Mouse (Mus musculus): ENCODE measurements around the gene Hist1h2ag. TPM values are rescaled to one million over a fixed set of nuclear protein-coding genes. Genes with fewer than 3 reads are reported as not detected.

The Hist1h2ag gene
- 32.8 and 39.2 TPM in 2 replicates for polyA plus RNA-seq (2012; rRNA removed)

DNA sequence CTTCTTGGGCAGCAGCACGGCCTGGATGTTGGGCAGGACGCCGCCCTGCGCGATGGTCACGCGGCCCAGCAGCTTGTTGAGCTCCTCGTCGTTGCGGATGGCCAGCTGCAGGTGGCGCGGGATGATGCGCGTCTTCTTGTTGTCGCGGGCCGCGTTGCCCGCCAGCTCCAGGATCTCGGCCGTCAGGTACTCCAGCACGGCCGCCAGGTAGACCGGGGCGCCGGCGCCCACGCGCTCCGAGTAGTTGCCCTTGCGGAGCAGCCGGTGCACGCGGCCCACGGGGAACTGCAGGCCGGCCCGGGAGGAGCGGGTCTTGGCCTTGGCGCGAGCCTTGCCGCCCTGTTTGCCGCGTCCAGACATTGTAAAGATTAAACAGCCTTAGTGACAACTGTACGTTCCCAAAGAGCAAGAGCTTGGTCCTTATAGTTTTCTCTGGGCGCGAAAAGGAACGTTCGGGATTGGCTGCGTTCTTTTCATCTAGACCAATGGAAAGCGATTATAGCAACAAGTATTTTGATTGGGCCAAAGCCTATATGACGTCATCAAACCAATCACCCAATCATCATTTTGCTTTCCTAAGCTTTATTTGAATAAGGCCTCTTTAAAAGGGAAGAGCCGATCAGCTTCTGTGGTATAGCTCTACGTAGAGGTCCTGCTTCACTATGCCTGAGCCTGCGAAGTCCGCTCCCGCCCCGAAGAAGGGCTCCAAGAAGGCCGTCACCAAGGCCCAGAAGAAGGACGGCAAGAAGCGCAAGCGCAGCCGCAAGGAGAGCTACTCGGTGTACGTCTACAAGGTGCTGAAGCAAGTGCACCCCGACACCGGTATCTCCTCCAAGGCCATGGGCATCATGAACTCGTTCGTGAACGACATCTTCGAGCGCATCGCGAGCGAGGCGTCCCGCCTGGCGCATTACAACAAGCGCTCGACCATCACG lies at the start of gene Hist1h2ag, which contains the start of gene Hist1h2bj:
Hist1h2ag (minus strand) TSS at position 377 of the 935 bp plus-strand sequence.
Hist1h2bj (plus strand) TSS at position 647 of the 935 bp plus-strand sequence.

DNA sequence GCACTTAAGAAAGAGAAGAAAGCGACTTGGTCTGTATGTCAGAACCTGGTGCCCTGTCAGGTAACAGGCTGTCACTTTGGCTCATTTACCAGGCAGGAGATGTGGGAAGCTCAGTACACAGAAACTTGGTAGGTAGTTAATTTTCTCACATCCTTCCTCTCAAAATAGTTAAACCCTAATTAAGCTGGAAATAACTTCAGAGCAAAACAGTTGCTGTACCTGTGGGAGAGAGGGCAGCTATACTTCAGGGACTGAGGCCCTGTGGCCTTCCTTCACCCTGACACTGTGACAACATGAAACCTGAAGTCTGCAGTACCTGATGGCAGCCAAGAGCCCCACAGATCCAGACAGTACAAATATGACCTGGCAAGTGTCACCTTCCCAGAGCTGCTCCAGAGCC lies 41.4 kb upstream of the Hist1h2ag start, which contains the start of gene Vmn1r188:
Vmn1r188 (plus strand) TSS at position 301 of the 400 bp plus-strand sequence.

DNA sequence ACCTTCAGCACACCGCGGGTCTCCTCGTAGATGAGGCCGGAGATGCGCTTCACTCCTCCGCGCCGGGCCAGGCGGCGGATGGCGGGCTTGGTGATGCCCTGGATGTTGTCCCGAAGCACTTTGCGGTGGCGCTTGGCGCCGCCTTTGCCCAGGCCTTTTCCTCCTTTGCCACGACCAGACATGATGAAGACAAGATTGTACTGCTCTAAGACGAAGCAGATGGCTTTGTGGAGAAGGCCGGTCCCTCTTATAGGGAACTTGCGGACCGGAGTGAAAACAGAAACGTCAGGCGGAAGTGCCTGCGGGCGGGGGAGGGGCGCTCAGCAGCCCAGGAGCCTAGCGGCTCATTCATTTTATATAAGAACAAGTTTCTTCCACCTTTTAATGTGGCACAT lies 1.6 kb downstream of the Hist1h2ag start, which contains the start of gene Hist1h4i:
Hist1h4i (minus strand) TSS at position 221 of the 395 bp plus-strand sequence.

DNA sequence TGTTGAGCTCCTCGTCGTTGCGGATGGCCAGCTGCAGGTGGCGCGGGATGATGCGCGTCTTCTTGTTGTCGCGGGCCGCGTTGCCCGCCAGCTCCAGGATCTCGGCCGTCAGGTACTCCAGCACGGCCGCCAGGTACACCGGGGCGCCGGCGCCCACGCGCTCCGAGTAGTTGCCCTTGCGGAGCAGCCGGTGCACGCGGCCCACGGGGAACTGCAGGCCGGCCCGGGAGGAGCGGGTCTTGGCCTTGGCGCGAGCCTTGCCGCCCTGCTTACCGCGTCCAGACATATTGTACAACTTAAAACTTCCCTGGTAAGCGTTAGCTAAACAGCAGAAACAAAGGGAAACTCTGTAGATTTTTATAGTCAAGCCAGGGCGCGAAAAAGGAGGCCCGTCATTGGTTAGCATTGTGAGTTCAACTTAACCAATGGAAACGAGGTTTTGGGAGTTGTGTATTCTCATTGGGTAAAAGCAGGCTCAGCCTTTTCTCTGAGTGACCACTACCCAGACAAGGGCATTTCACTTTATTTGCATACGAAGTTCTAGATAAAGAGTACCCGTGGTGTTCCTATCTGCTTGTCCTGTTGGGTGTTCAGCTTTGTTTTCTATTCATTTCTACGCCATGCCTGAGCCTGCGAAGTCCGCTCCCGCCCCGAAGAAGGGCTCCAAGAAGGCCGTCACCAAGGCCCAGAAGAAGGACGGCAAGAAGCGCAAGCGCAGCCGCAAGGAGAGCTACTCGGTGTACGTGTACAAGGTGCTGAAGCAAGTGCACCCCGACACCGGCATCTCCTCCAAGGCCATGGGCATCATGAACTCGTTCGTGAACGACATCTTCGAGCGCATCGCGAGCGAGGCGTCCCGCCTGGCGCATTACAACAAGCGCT lies 7.2 kb downstream of the Hist1h2ag start, which contains the start of the genes Hist1h2ah and Hist1h2bk:
Hist1h2ah (minus strand) TSS at position 302 of the 882 bp plus-strand sequence.
Hist1h2bk (plus strand) TSS at position 604 of the 882 bp plus-strand sequence.

DNA sequence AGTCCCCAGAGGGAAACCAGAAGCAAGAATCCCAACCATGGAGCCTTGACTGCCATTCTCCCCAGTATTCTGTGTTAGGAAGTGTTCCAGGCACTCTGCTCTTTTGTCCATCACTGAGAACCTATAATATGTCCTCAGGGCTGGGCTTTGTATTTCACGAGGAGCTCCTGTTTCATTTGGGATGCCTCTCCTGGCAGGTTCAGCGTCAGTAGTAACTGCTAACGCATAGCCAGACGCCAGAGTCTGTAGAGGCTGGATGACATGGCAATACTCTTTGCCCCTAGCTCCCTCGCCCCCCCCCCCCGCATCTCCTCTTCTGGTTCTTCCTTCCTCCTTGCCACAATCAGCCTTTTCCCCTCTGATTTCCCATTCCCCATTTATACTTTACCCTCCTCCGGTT lies 33.1 kb downstream of the Hist1h2ag start, which contains the start of gene Prss16:
Prss16 (minus strand) TSS at position 101 of the 400 bp plus-strand sequence.

Other genes starting within 250 kb of the Hist1h2ag start
- gene Hist1h2bq, start 232.7 kb downstream of the Hist1h2ag start, polyA plus RNA-seq (2012; rRNA removed), result 8.2 and 8.5 TPM in 2 replicates
- gene Hist1h2ao, start 232.5 kb downstream of the Hist1h2ag start, polyA plus RNA-seq (2012; rRNA removed), result 0.21 TPM in 1 of 2 replicates, not detected in the other
- gene Hist1h4m, start 231.2 kb downstream of the Hist1h2ag start, polyA plus RNA-seq (2012; rRNA removed), result 0.50 TPM in 1 of 2 replicates, not detected in the other
- gene Hist1h4n, start 210.7 kb downstream of the Hist1h2ag start, polyA plus RNA-seq (2012; rRNA removed), result 20.1 and 31.8 TPM in 2 replicates
- gene Hist1h2ap, start 209.4 kb downstream of the Hist1h2ag start, polyA plus RNA-seq (2012; rRNA removed), result 31.6 and 43.2 TPM in 2 replicates
- gene Hist1h2br, start 209.2 kb downstream of the Hist1h2ag start, polyA plus RNA-seq (2012; rRNA removed), result 3.8 and 12.2 TPM in 2 replicates
- gene Zfp184, start 97.8 kb downstream of the Hist1h2ag start, polyA plus RNA-seq (2012; rRNA removed), result 13.1 and 15.7 TPM in 2 replicates
- gene Pom121l2, start 61.8 kb downstream of the Hist1h2ag start, polyA plus RNA-seq (2012; rRNA removed), result not detected in 2 replicates
- gene Prss16, start 33.2 kb downstream of the Hist1h2ag start, polyA plus RNA-seq (2012; rRNA removed), result 0.09 and 0.18 TPM in 2 replicates
- gene Hist1h2ah, start 7.4 kb downstream of the Hist1h2ag start, polyA plus RNA-seq (2012; rRNA removed), result 2.9 and 4.5 TPM in 2 replicates
- gene Hist1h2bk, start 7.1 kb downstream of the Hist1h2ag start, polyA plus RNA-seq (2012; rRNA removed), result 11.7 and 20.3 TPM in 2 replicates
- gene Hist1h4i, start 1.6 kb downstream of the Hist1h2ag start, polyA plus RNA-seq (2012; rRNA removed), result 26.1 and 35.7 TPM in 2 replicates
- 11.0 and 15.5 TPM in 2 replicates for gene Hist1h2bj, start 270 bp upstream of the Hist1h2ag start, polyA plus RNA-seq (2012; rRNA removed)
- under 0.01 TPM in 1 of 2 replicates, not detected in the other for gene Vmn1r188, start 41.5 kb upstream of the Hist1h2ag start, polyA plus RNA-seq (2012; rRNA removed)
- not detected in 2 replicates for gene Vmn1r189, start 62.9 kb upstream of the Hist1h2ag start, polyA plus RNA-seq (2012; rRNA removed)
- not detected in 2 replicates for gene Vmn1r191, start 141.0 kb upstream of the Hist1h2ag start, polyA plus RNA-seq (2012; rRNA removed)
- not detected in 2 replicates for gene Vmn1r192, start 148.2 kb upstream of the Hist1h2ag start, polyA plus RNA-seq (2012; rRNA removed)
- not detected in 2 replicates for gene Vmn1r193, start 180.2 kb upstream of the Hist1h2ag start, polyA plus RNA-seq (2012; rRNA removed)
- not detected in 2 replicates for gene Vmn1r194, start 201.3 kb upstream of the Hist1h2ag start, polyA plus RNA-seq (2012; rRNA removed)
- not detected in 2 replicates for gene Vmn1r195, start 227.6 kb upstream of the Hist1h2ag start, polyA plus RNA-seq (2012; rRNA removed)
- not detected in 2 replicates for gene Vmn1r196, start 247.0 kb upstream of the Hist1h2ag start, polyA plus RNA-seq (2012; rRNA removed)

All from central nervous system, embryonic 14 days (tissue).